Mouse (Mus musculus) ovary, adult 18-20 months (tissue): ENCODE measurements around the gene Phlda1.

ENCODE experiments used
- DNase-seq: peaks from one replicate; pipeline ENCODE4 v3.0.0; 2022; ENCODE audit warnings: low spot score, mixed read lengths

Phlda1 gene

GRCm38 (mm10) chr10:111527613-111528012 lies 21.5 kb downstream of the Phlda1 start:
- no peak for DNase-seq

- no peak for DNase-seq
Measured at GRCm38 (mm10) chr10:111528283-111528682, 22.2 kb downstream of the Phlda1 start.

- DNase-seq, result no peak
Measured at GRCm38 (mm10) chr10:111530398-111530797, 24.3 kb downstream of the Phlda1 start.

- no peak for DNase-seq
Measured at GRCm38 (mm10) chr10:111534691-111535090, 28.6 kb downstream of the Phlda1 start.

- no peak for DNase-seq
Measured at GRCm38 (mm10) chr10:111537410-111537809, 31.3 kb downstream of the Phlda1 start.

GRCm38 (mm10) chr10:111539724-111540324 lies 33.7 kb downstream of the Phlda1 start:
- DNase-seq, result no peak

GRCm38 (mm10) chr10:111540678-111541077 lies 34.6 kb downstream of the Phlda1 start:
- no peak for DNase-seq

- DNase-seq, result no peak
Measured at GRCm38 (mm10) chr10:111543106-111543505, 37.0 kb downstream of the Phlda1 start.

- DNase-seq, result no peak
Measured at GRCm38 (mm10) chr10:111543781-111544260, 37.7 kb downstream of the Phlda1 start.

GRCm38 (mm10) chr10:111544311-111544710 lies 38.2 kb downstream of the Phlda1 start:
- DNase-seq, result no peak

- DNase-seq, result no peak
Measured at GRCm38 (mm10) chr10:111545648-111546047, 39.6 kb downstream of the Phlda1 start.

GRCm38 (mm10) chr10:111547881-111548372 lies 41.8 kb downstream of the Phlda1 start:
- no peak for DNase-seq

- no peak for DNase-seq
Measured at GRCm38 (mm10) chr10:111550075-111550695, 44.1 kb downstream of the Phlda1 start.

GRCm38 (mm10) chr10:111553695-111554094 lies 47.6 kb downstream of the Phlda1 start:
- DNase-seq, result no peak

- no peak for DNase-seq
Measured at GRCm38 (mm10) chr10:111554651-111555050, 48.6 kb downstream of the Phlda1 start.

- DNase-seq, result no peak
Measured at GRCm38 (mm10) chr10:111558211-111558610, 52.1 kb downstream of the Phlda1 start.
